Mouse (Mus musculus): ENCODE data around the gene Il3. TPM values are rescaled to one million over a fixed set of nuclear protein-coding genes. Genes with fewer than 3 reads are reported as not detected.

Il3 gene
- polyA plus RNA-seq, 1 experiment from 2014 or later = not detected

- DNase-seq (ENCODE audit: extremely low spot score, low spot score) = no peak
- H3K4me3 ChIP-seq = no peak overlapping the region
- 88% methylated on average over 9 of the region's 9 CpGs for WGBS
- no peaks in the 10 kb centered on the region for H3K36me3 ChIP-seq (replicated peaks)
- H3K9me3 ChIP-seq = no peaks in the 10 kb centered on the region
- no peak overlapping the region for H3K27ac ChIP-seq
- no peaks in the 10 kb centered on the region for H3K4me1 ChIP-seq
- no peaks in the 10 kb centered on the region for H3K27me3 ChIP-seq (ENCODE audit: poor library complexity, severe bottlenecking)
Observed at GRCm38 (mm10) chr11:54223637-54224474, 43.2 kb downstream of the Il3 start.

GRCm38 (mm10) chr11:54219903-54220740 lies 47.0 kb downstream of the Il3 start:
- no peaks in the 10 kb centered on the region for H3K36me3 ChIP-seq (replicated peaks)
- H3K4me3 ChIP-seq = no peak overlapping the region
- no peaks in the 10 kb centered on the region for H3K27me3 ChIP-seq (ENCODE audit: poor library complexity, severe bottlenecking)
- H3K9me3 ChIP-seq = no peaks in the 10 kb centered on the region
- H3K27ac ChIP-seq = no peak overlapping the region
- 83% methylated on average over 6 of the region's 6 CpGs for WGBS
- no peak for DNase-seq (ENCODE audit: extremely low spot score, low spot score)
- H3K4me1 ChIP-seq = no peaks in the 10 kb centered on the region

GRCm38 (mm10) chr11:54219191-54219590 lies 47.9 kb downstream of the Il3 start:
- 91% methylated on average over 1 of the region's 1 CpGs for WGBS
- Histone ChIP-seq H3K4me1 (no peaks in the 10 kb centered on the region), H3K4me3 (no peak overlapping the region), H3K9me3 (no peaks in the 10 kb centered on the region), H3K27ac (no peak overlapping the region), H3K36me3 (replicated peaks) (no peaks in the 10 kb centered on the region), H3K27me3 (ENCODE audit: poor library complexity, severe bottlenecking) (no peaks in the 10 kb centered on the region)
- DNase-seq (ENCODE audit: extremely low spot score, low spot score) = no peak

- Histone ChIP-seq H3K4me3 (no peak overlapping the region), H3K4me1 (no peaks in the 10 kb centered on the region), H3K27ac (no peak overlapping the region), H3K36me3 (replicated peaks) (no peaks in the 10 kb centered on the region), H3K27me3 (ENCODE audit: poor library complexity, severe bottlenecking) (no peaks in the 10 kb centered on the region), H3K9me3 (no peaks in the 10 kb centered on the region)
- 65% methylated on average over 7 of the region's 7 CpGs for WGBS
- DNase-seq (ENCODE audit: extremely low spot score, low spot score) = no peak
Observed at GRCm38 (mm10) chr11:54217384-54217783, 49.7 kb downstream of the Il3 start.

GRCm38 (mm10) chr11:54216091-54216490 lies 51.0 kb downstream of the Il3 start:
- no peak for DNase-seq (ENCODE audit: extremely low spot score, low spot score)
- Histone ChIP-seq H3K4me1 (no peaks in the 10 kb centered on the region), H3K27ac (no peak overlapping the region), H3K27me3 (ENCODE audit: poor library complexity, severe bottlenecking) (no peaks in the 10 kb centered on the region), H3K9me3 (no peaks in the 10 kb centered on the region), H3K4me3 (no peak overlapping the region), H3K36me3 (replicated peaks) (no peaks in the 10 kb centered on the region)
- 85% methylated on average over 6 of the region's 6 CpGs for WGBS

Other genes with a start within 250 kb of the Il3 start
- 0.76 and 1.3 TPM in 2 replicates for gene Slc22a4, start 239.2 kb downstream of the Il3 start, polyA plus RNA-seq (2016; fragmentation: Nextera tagmentation; extraction: Ambion mirVana)
- gene Pdlim4, start 198.3 kb downstream of the Il3 start, polyA plus RNA-seq (2016; fragmentation: Nextera tagmentation; extraction: Ambion mirVana) = 49.5 and 53.1 TPM in 2 replicates
- 15.9 and 19.7 TPM in 2 replicates for gene P4ha2, start 167.2 kb downstream of the Il3 start, polyA plus RNA-seq (2016; fragmentation: Nextera tagmentation; extraction: Ambion mirVana)
- gene Csf2, start 17.6 kb downstream of the Il3 start, polyA plus RNA-seq (2016; fragmentation: Nextera tagmentation; extraction: Ambion mirVana) = not detected in 2 replicates
- 11.3 and 12.1 TPM in 2 replicates for gene Acsl6, start 36.5 kb upstream of the Il3 start, polyA plus RNA-seq (2016; fragmentation: Nextera tagmentation; extraction: Ambion mirVana)
- gene Meikin, start 103.4 kb upstream of the Il3 start, polyA plus RNA-seq (2016; fragmentation: Nextera tagmentation; extraction: Ambion mirVana) = not detected in 2 replicates
- 8.1 and 8.9 TPM in 2 replicates for gene Fnip1, start 170.9 kb upstream of the Il3 start, polyA plus RNA-seq (2016; fragmentation: Nextera tagmentation; extraction: Ambion mirVana)

Measured in forebrain, embryonic 10.5 days (tissue).